Mouse (Mus musculus) adipocyte (in vitro differentiated cells): ENCODE data around the gene Stk38.

Source experiments
- DNase-seq: peaks from one replicate; pipeline ENCODE4 v3.0.0-alpha.2; 2016; ENCODE audit warnings: low spot score

Stk38 gene

GRCm38 (mm10) chr17:28926380-28926779, 81.4 kb downstream of the Stk38 start:
- peak; percentile 81 for DNase-seq

DNA sequence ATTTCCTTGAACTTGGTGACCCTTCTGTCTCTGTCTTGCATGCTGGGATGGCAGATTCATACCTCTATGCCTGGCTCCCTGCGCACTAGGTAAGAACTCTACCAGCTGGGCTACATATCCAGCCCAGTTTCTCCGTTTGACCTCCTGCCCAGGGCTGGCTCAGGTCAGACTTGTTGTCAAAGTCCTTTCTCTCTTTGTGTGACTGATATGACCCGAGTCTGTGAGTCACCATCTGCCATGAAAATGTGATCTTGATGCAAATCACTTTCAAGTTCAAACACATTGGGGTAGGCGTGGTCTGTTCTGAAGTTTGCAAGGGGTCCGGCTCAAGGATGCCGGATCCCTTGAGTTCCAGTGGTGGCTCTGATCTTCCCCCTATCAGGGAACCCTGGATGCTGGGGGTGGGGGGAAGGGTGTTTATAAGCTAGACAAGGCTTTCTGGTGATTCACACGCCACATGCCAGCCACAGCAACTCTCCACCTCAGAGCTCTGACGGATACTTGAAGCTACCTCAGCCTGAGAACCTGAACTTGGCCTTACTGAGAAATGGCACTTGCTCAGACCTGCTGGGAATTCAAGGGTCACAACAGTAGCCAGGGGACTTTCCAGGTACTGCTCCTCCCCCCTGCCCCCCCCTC, 82.7 kb downstream of the Stk38 start:
- DNase-seq: no peak

DNA sequence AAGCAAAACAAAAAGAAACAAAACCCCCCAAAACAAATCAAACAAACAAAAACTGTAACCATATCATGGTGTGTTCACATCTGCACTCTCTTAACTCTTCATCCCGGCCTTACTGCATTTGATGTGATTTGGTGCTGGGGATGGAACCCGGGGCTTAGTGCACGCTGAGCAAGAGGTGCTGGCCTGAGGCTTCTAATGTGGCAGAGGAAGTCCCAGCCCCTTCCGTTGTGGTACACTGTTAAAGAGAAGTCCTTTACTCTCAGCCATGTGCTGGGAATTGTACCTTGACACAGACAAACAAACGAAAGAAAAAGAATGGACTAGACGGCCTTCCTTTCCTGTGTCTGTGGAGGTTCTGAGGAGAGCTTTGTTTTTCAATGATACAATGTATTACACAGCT, 85.7 kb downstream of the Stk38 start:
- DNase-seq: no peak

DNA sequence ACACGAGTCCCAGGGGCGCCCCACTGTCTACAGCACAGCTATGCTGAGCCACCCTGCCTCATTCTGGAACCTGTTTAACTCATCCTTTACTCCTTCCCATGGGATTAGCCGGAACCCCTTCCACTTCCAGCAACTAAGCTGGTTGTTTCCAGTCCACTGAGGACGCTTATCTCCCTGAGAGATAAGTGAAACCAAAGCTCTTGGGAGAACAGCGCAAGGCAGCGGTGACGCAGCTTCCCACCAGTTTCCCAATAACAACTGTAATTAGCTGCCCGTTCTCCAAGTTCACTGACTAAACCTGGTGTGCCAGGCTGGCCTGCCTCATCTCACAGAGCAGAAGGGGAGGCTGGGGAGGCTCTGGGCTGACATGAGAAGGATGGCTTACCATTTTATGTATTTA, 86.7 kb downstream of the Stk38 start:
- DNase-seq: no peak
